Mouse (Mus musculus): ENCODE measurements at regions not wholly inside any gene's neighbourhood (a gene's known extent, or its start where the extent isn't known, plus 50 kb on each side); places are given as distances from the start of the nearest gene placed in this dataset.
A peak's percentile ranks its signal among the peaks of the same experiment; 100 is the strongest.

- WGBS, result 90% methylated on average over 6 of the region's 6 CpGs
- DNase-seq (ENCODE audit: low spot score) (no peak), ATAC-seq (replicated peaks; ENCODE audit: insufficient number of reproducible peaks, low FRiP score, low TSS enrichment, low read depth) (no peak)
- H3K27ac ChIP-seq (replicated peaks; ENCODE audit: low read depth, low read length), result no peak overlapping the region
- no peaks in the 10 kb centered on the region for H3K4me1 ChIP-seq (ENCODE audit: control insufficient read depth, insufficient read depth, low read length)
- no peaks in the 10 kb centered on the region for H3K9me3 ChIP-seq (replicated peaks; ENCODE audit: control insufficient read depth, low read length)
- H3K4me2 ChIP-seq (ENCODE audit: low read depth, low read length), result no peak overlapping the region
- no peak overlapping the region for H3K9ac ChIP-seq (replicated peaks; ENCODE audit: low read length)
- H3K27me3 ChIP-seq (ENCODE audit: control insufficient read depth, insufficient read depth, low read length), result no peaks in the 10 kb centered on the region
- no peak overlapping the region for H3K4me3 ChIP-seq (ENCODE audit: low read depth, low read length)
- no peaks in the 10 kb centered on the region for H3K36me3 ChIP-seq (replicated peaks; ENCODE audit: control insufficient read depth, insufficient read depth, low read depth, low read length)
Measured at GRCm38 (mm10) chr5:139644816-139645215, 91.3 kb downstream of the Micall2 start.

- no peak for ATAC-seq (replicated peaks; ENCODE audit: insufficient number of reproducible peaks, low FRiP score, low TSS enrichment, low read depth)
- 18% methylated on average over 4 of the region's 4 CpGs for WGBS
- Histone ChIP-seq H3K4me2 (ENCODE audit: low read depth, low read length) (no peak overlapping the region), H3K27ac (replicated peaks; ENCODE audit: low read depth, low read length) (no peak overlapping the region), H3K27me3 (ENCODE audit: control insufficient read depth, insufficient read depth, low read length) (no peaks in the 10 kb centered on the region), H3K9ac (replicated peaks; ENCODE audit: low read length) (no peak overlapping the region), H3K4me1 (ENCODE audit: control insufficient read depth, insufficient read depth, low read length) (no peaks in the 10 kb centered on the region), H3K9me3 (replicated peaks; ENCODE audit: control insufficient read depth, low read length) (no peaks in the 10 kb centered on the region), H3K36me3 (replicated peaks; ENCODE audit: control insufficient read depth, insufficient read depth, low read depth, low read length) (no peaks in the 10 kb centered on the region), H3K4me3 (ENCODE audit: low read depth, low read length) (no peak overlapping the region)
- peak; percentile 36 for DNase-seq (ENCODE audit: low spot score)
Measured at GRCm38 (mm10) chr5:139651041-139651440, 85.1 kb downstream of the Micall2 start.
